In the genomic region with DNA sequence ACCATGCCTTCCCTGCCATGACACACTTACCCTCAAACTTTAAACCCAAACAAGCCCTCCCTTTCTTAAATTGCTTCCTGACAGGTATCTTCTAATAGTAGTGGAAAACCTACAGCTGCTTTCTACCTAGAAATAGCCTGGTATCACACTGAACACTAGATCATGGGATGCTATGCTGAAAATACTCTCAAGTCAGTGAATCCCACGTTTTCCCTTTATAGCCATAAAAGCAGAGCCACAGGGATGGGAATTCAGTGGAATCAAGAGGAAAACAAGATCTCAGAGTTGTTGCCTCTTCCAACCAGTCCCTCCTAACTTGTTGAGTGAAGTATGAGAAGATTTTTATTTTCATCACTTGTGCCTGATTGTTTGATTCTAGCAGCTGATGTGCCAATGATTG, we compare ENCODE assay signal across 21 mouse cellular contexts.
"Had no signal": no experiment of that assay in that cellular context is flagged by ENCODE, and none has a peak within 500 bp of the region (broad histone marks: within the 10 kb centered on the region; RNA-seq: fewer than 3 reads in every experiment).

No protein-coding gene starts in this region.

- ATAC-seq: midbrain, embryonic 16.5 days had no signal

- H3K4me3 ChIP-seq: midbrain, embryonic 10.5 days; midbrain, embryonic 12.5 days; myocyte; neural tube, embryonic 13.5 days; neural tube, embryonic 15.5 days; stomach, embryonic 15.5 days had no signal

- H3K27ac ChIP-seq: midbrain, embryonic 10.5 days; midbrain, embryonic 12.5 days; neural tube, embryonic 13.5 days; neural tube, embryonic 15.5 days; stomach, embryonic 15.5 days; stomach, postnatal 0 days had no signal

- DNase-seq: lung, adult 18-20 months; lung, embryonic 14.5 days; lung, postnatal 10 days; lung, postnatal 4 days; midbrain, embryonic 14.5 days; retina, postnatal 1 day; right cerebral cortex, adult 18-20 months; right cerebral cortex, postnatal 25 days; right cerebral cortex, postnatal 4 days; spleen, adult 18-20 months; thymus, adult 18-20 months; thymus, postnatal 14 days; thymus, postnatal 36 days had no signal
